Mouse (Mus musculus): Measurements from ENCODE around the gene Hist1h1e.
"Not testable (repeated sequence)": the region's sequence is repeated elsewhere in the genome, so short reads cannot be mapped to it uniquely, and the experiment has no call there.

Hist1h1e gene

GRCm38 (mm10) chr13:23591886-23592285 lies 30.5 kb downstream of the Hist1h1e start:
- DNase-seq (ENCODE audit: low spot score) = not testable (repeated sequence)

- DNase-seq (ENCODE audit: low spot score) = no peak
These were observed 31.2 kb downstream of the Hist1h1e start for GRCm38 (mm10) chr13:23591206-23591605.

- no peak for DNase-seq (ENCODE audit: low spot score)
These were observed 35.5 kb downstream of the Hist1h1e start for GRCm38 (mm10) chr13:23586940-23587225.

GRCm38 (mm10) chr13:23586099-23586939 lies 36.0 kb downstream of the Hist1h1e start:
- peak; percentile 45 for DNase-seq (ENCODE audit: low spot score)

GRCm38 (mm10) chr13:23585442-23586098 lies 36.8 kb downstream of the Hist1h1e start:
- peak; percentile 89 for DNase-seq (ENCODE audit: low spot score)

- DNase-seq (ENCODE audit: low spot score) = peak; percentile 89
These were observed 37.3 kb downstream of the Hist1h1e start for GRCm38 (mm10) chr13:23585029-23585441.

- DNase-seq (ENCODE audit: low spot score) = peak; percentile 50
These were observed 38.0 kb downstream of the Hist1h1e start for GRCm38 (mm10) chr13:23584331-23584730.

- DNase-seq (ENCODE audit: low spot score) = peak; percentile 47
These were observed 38.8 kb downstream of the Hist1h1e start for GRCm38 (mm10) chr13:23583387-23584068.

GRCm38 (mm10) chr13:23582219-23583056 lies 39.9 kb downstream of the Hist1h1e start:
- peak; percentile 47 for DNase-seq (ENCODE audit: low spot score)

GRCm38 (mm10) chr13:23581408-23582218 lies 40.7 kb downstream of the Hist1h1e start, which contains the start of gene Hist1h4d:
Gene Hist1h4d, plus strand, starts transcription at chr13:23581598.
- peak; percentile 94 for DNase-seq (ENCODE audit: low spot score)

- DNase-seq (ENCODE audit: low spot score) = no peak
These were observed 44.5 kb downstream of the Hist1h1e start for GRCm38 (mm10) chr13:23577835-23578234.

- no peak for DNase-seq (ENCODE audit: low spot score)
These were observed 45.3 kb downstream of the Hist1h1e start for GRCm38 (mm10) chr13:23576906-23577639.

- DNase-seq (ENCODE audit: low spot score) = peak; percentile 74
These were observed 45.9 kb downstream of the Hist1h1e start for GRCm38 (mm10) chr13:23576351-23576881.

- DNase-seq (ENCODE audit: low spot score) = not testable (repeated sequence)
These were observed 46.5 kb downstream of the Hist1h1e start for GRCm38 (mm10) chr13:23575864-23576313.

- peak; percentile 89 for DNase-seq (ENCODE audit: low spot score)
These were observed 47.0 kb downstream of the Hist1h1e start, which contains the start of gene Hist1h3d for GRCm38 (mm10) chr13:23575271-23575851. Gene Hist1h3d, plus strand, starts transcription at chr13:23575763.

GRCm38 (mm10) chr13:23574546-23575170 lies 47.7 kb downstream of the Hist1h1e start:
- not testable (repeated sequence) for DNase-seq (ENCODE audit: low spot score)

- DNase-seq (ENCODE audit: low spot score) = peak; percentile 98
These were observed 48.3 kb downstream of the Hist1h1e start, which contains the start of the genes Hist1h2bf and Hist1h2ad for GRCm38 (mm10) chr13:23573898-23574524. Gene Hist1h2bf, minus strand, starts transcription at chr13:23574196. Gene Hist1h2ad, plus strand, starts transcription at chr13:23574381.

All from embryo, embryonic 10 days (tissue).